Mouse (Mus musculus) monocyte, adult 5-6 weeks (primary cell): Measurements from ENCODE around the gene Gbx1. TPM values are rescaled to one million over a fixed set of nuclear protein-coding genes. Genes with fewer than 3 reads are reported as not detected.
"Not testable (repeated sequence)": the region's sequence is repeated elsewhere in the genome, so short reads cannot be mapped to it uniquely, and the experiment has no call there.

Source experiments
- ATAC-seq: fragments of 153-309, 156-312 bp; replicated peaks from 2 replicates; pipeline ENCODE4 v1.8.0; 2017; ENCODE audit warnings: mild to moderate bottlenecking; ENCODE audit not compliant: low TSS enrichment, insufficient number of reproducible peaks, severe bottlenecking, poor library complexity, low FRiP score
- total RNA-seq: library from RNA; stranded (forward); fragments of 200-1000, 200-491, 200-594 nt; gene quantifications from 3 replicates; pipeline ENCODE4 v1.2.3, GENCODE M21; 2017

The Gbx1 gene
- not detected in 3 replicates for total RNA-seq

GRCm38 (mm10) chr5:24526889-24527230 is at the start of gene Gbx1:
TSS of gene Gbx1 (minus strand) at chr5:24527202.
- ATAC-seq = no peak

GRCm38 (mm10) chr5:24576801-24577182 is 49.8 kb upstream of the Gbx1 start:
- 0 out of 2 replicates have a peak, but pooled peaks have one; percentile 6 for ATAC-seq

DNA sequence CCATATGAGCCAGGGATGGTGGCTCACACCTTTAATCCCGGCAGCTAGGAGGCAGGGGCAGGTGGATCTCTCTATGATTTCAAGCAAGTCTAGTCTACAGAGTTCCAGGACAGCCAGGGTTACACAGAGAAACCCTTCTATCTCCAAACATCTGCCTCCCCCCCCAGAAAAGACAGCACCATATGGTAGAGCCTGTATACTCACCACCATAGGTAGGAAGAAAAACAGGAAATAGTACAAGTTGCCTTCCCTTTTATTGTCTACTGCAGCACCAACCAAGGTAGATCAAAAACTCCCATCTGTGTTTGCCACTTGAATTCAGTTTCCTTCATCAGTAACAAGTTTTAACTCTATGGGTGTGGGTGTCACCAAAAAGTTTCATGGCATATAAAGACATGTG is 48.9 kb upstream of the Gbx1 start:
- ATAC-seq = no peak

GRCm38 (mm10) chr5:24556709-24557108 is 29.7 kb upstream of the Gbx1 start, which contains the start of gene 4931409K22Rik:
TSS of gene 4931409K22Rik (minus strand) at chr5:24556809.
- no peak for ATAC-seq

- ATAC-seq = not testable (repeated sequence)
Observed at GRCm38 (mm10) chr5:24555335-24555734, 28.3 kb upstream of the Gbx1 start.

GRCm38 (mm10) chr5:24553621-24554244 is 26.7 kb upstream of the Gbx1 start:
- no peak for ATAC-seq

DNA sequence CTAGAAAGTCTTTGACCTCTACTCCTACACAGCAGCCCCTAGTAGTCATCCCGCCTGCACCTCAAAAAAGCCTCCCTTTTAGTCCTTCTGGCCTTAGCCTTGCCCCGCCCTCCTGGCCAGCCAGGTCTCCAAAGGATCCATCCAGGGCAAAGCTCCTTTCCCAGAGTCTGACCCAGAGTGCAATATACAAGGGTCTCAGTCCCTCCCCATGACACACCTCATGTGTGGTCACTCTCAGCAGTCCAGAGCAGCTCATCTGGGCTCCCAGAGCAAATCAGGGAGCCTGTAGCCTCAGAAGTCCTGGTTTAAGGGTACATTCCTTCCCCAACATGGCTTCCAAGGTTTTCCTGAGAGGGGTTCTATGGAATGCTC is 24.3 kb upstream of the Gbx1 start:
- ATAC-seq = no peak

- no peak for ATAC-seq
Observed at GRCm38 (mm10) chr5:24550598-24551316, 23.8 kb upstream of the Gbx1 start.

- ATAC-seq = no peak
Observed at GRCm38 (mm10) chr5:24542643-24543042, 15.6 kb upstream of the Gbx1 start.

- ATAC-seq = no peak
Observed at GRCm38 (mm10) chr5:24541144-24541569, 14.2 kb upstream of the Gbx1 start.

- no peak for ATAC-seq
Observed at GRCm38 (mm10) chr5:24540387-24541143, 13.6 kb upstream of the Gbx1 start, which contains the start of gene Asb10. TSS of gene Asb10 (minus strand) at chr5:24540978.

- ATAC-seq = no peak
Observed at GRCm38 (mm10) chr5:24539571-24540296, 12.7 kb upstream of the Gbx1 start.

- no peak for ATAC-seq
Observed at GRCm38 (mm10) chr5:24537618-24538017, 10.6 kb upstream of the Gbx1 start.

GRCm38 (mm10) chr5:24536511-24536910 is 9.5 kb upstream of the Gbx1 start:
- no peak for ATAC-seq

- ATAC-seq = no peak
Observed at GRCm38 (mm10) chr5:24535731-24536130, 8.7 kb upstream of the Gbx1 start.

GRCm38 (mm10) chr5:24534292-24534691 is 7.3 kb upstream of the Gbx1 start:
- ATAC-seq = no peak

DNA sequence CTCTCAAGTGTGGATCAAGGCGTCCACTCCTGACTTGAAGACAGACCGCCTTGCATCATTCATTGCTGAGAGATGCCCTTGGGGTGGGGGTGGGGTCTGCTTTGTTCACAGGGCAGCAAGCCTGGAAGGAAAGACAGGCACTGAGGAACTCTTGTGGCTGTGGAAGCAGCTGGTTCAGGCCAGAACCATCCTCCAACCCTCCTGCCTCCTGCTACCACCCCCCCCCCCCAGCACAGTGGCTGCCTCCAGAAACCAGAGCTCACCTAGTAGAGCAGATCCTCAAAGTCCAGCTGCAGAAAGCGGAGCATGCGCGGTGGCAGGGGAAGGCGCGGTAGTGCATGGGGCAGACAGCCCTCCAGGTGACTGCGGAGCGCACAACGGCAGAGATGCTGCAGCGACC is 6.4 kb upstream of the Gbx1 start:
- ATAC-seq = no peak

GRCm38 (mm10) chr5:24530042-24530689 is 3.2 kb upstream of the Gbx1 start:
- peak; percentile 98 for ATAC-seq

DNA sequence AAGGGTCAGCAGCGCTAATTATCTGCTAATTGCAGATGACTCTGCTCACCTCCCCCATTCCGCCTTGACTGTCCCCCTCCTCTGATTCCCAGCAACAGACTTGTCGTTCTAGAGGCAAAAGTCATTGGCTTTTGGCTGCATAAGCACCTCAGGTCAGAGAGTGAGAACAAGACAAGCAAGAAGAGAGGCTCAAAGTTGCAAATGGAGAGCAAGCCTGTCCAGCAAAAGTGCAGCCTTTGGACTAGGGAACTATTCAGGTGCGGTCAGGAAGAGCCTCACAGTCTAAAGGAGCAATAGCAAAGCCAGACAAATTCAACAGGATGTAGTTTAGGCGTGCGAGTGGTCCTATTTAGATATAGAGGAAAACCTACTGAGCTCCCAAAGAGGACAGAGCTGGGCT is 778 bp upstream of the Gbx1 start:
- ATAC-seq = no peak
